Mouse (Mus musculus): ENCODE data around the gene Wdr66. TPM values are rescaled to one million over a fixed set of nuclear protein-coding genes. Genes with fewer than 3 reads are reported as not detected.

Gene Wdr66
- total RNA-seq, 2 experiments from 2014 or later: 0.87 to 2.2 TPM

- peak; percentile 64 to 65 for DNase-seq
- intact Hi-C loops (cut with DNase I): loop anchor here (5.0 kb wide), 1 partner anchor 59 kb away; no protein-coding TSS in a partner anchor
Observed at GRCm38 (mm10) chr5:123345853-123346654, 94.2 kb downstream of the Wdr66 start.

GRCm38 (mm10) chr5:123346701-123347270 lies 94.9 kb downstream of the Wdr66 start:
- DNase-seq: no peak
- intact Hi-C loops (cut with DNase I): loop anchor here (5.0 kb wide), 1 partner anchor 59 kb away; no protein-coding TSS in a partner anchor

- DNase-seq: no peak
- intact Hi-C loops (cut with DNase I): loop anchor here (5.0 kb wide), 1 partner anchor 61 kb away; no protein-coding TSS in a partner anchor
Observed at GRCm38 (mm10) chr5:123347985-123348384, 96.1 kb downstream of the Wdr66 start.

GRCm38 (mm10) chr5:123350386-123350785 lies 98.5 kb downstream of the Wdr66 start:
- DNase-seq: no peak
- intact Hi-C loops (cut with DNase I): no loop called here

GRCm38 (mm10) chr5:123355918-123356317 lies 104.0 kb downstream of the Wdr66 start:
- no peak for DNase-seq
- intact Hi-C loops (cut with DNase I): no loop called here

GRCm38 (mm10) chr5:123357253-123357652 lies 105.4 kb downstream of the Wdr66 start:
- intact Hi-C loops (cut with DNase I): no loop called here
- DNase-seq: no peak

GRCm38 (mm10) chr5:123359431-123359830 lies 107.5 kb downstream of the Wdr66 start:
- no peak for DNase-seq
- intact Hi-C loops (cut with DNase I): no loop called here

GRCm38 (mm10) chr5:123362911-123363310 lies 111.0 kb downstream of the Wdr66 start:
- intact Hi-C loops (cut with DNase I): no loop called here
- DNase-seq: no peak

- DNase-seq: peak in 1 of 2 experiments; percentile 58
- intact Hi-C loops (cut with DNase I): no loop called here
Observed at GRCm38 (mm10) chr5:123364302-123364971, 112.5 kb downstream of the Wdr66 start.

- intact Hi-C loops (cut with DNase I): loop anchor here (2.0 kb wide), 2 partner anchors 68 to 88 kb away; no protein-coding TSS in a partner anchor
- DNase-seq: no peak
Observed at GRCm38 (mm10) chr5:123368869-123369488, 117.1 kb downstream of the Wdr66 start.

GRCm38 (mm10) chr5:123370049-123370448 lies 118.1 kb downstream of the Wdr66 start:
- intact Hi-C loops (cut with DNase I): no loop called here
- DNase-seq: no peak

GRCm38 (mm10) chr5:123375262-123375661 lies 123.4 kb downstream of the Wdr66 start:
- intact Hi-C loops (cut with DNase I): loop anchor here (5.0 kb wide), 1 partner anchor 152 kb away; the partner anchor contains the start of gene Gm49027
- no peak for DNase-seq

GRCm38 (mm10) chr5:123375793-123376452 lies 124.0 kb downstream of the Wdr66 start:
- no peak for DNase-seq
- intact Hi-C loops (cut with DNase I): loop anchor here (2.0 to 5.0 kb wide), 2 partner anchors 61 to 151 kb away; partner anchors contain the start of gene Gm49027

- intact Hi-C loops (cut with DNase I): loop anchor here (2.0 to 5.0 kb wide), 2 partner anchors 60 to 151 kb away; partner anchors contain the start of gene Gm49027
- peak in 1 of 2 experiments; percentile 61 for DNase-seq
Observed at GRCm38 (mm10) chr5:123376569-123376968, 124.7 kb downstream of the Wdr66 start.

Other genes with a start within 250 kb of the Wdr66 start
- gene Orai1, start 237.0 kb upstream of the Wdr66 start, total RNA-seq (2021): 10 to 100 TPM; 35.9 to 39.1 TPM
- not detected for gene Morn3, start 205.1 kb upstream of the Wdr66 start, total RNA-seq (2021)
- gene Tmem120b, start 183.7 kb upstream of the Wdr66 start, total RNA-seq (2021): 10 to 100 TPM; 18.9 to 19.0 TPM
- gene Rhof, start 119.4 kb upstream of the Wdr66 start, total RNA-seq (2021): under 1 TPM; 0.15 to 0.38 TPM
- gene Setd1b, start 109.9 kb upstream of the Wdr66 start, total RNA-seq (2021): 10 to 100 TPM in 1 of 2 experiments, 1 to 10 TPM in 1; 7.7 to 13.0 TPM
- gene Psmd9, start 82.7 kb upstream of the Wdr66 start, total RNA-seq (2021): 10 to 100 TPM; 13.0 to 15.7 TPM
- under 1 TPM in 1 of 2 experiments, not detected in 1; 0.79 TPM for gene Hpd, start 69.4 kb upstream of the Wdr66 start, total RNA-seq (2021)
- gene Bcl7a, start 91.7 kb downstream of the Wdr66 start, total RNA-seq (2021): 10 to 100 TPM in 1 of 2 experiments, 1 to 10 TPM in 1; 6.6 to 10.7 TPM
- 10 to 100 TPM; 49.7 to 50.7 TPM for gene Mlxip, start 142.7 kb downstream of the Wdr66 start, total RNA-seq (2021)
- gene Lrrc43, start 237.2 kb downstream of the Wdr66 start, total RNA-seq (2021): not detected
- not detected for gene Il31, start 237.4 kb downstream of the Wdr66 start, total RNA-seq (2021)

All from gastrocnemius, postnatal 36 days (tissue).